Mouse (Mus musculus): ENCODE data around the gene Ckm. TPM values are rescaled to one million over a fixed set of nuclear protein-coding genes. Genes with fewer than 3 reads are reported as not detected.

Ckm gene
- total RNA-seq, 2 experiments from 2014 or later = not detected

DNA sequence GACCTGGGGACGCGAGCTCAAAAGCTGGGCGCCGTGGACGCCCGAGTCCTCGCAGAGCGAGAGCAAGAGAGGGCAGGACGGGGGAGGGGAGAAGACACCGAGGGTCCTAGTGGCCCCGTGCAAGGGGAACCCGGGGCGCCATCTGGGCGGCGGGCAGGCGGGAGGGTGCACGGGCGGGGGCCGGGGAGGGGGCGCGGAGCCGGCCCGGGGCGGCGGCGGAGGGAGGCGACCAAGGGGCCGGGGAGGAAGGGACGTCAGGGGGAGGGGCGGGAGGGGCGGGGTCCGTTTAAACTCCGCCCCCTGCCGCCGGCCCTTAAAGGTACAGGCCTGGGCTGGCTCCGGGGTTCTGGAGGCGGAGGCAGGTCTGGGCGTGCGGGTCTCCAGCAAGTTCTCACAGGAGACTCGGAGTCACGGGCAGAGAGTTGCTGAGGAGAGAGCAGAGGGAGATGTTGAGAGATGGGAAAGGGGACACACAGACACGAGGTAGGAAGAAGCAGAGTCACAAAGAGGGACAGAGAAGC is 54.1 kb downstream of the Ckm start, which contains the start of gene Mark4:
Mark4 (minus strand) TSS at position 231 of the 521 bp plus-strand sequence.
- DNase-seq (ENCODE audit: low spot score in 2 of 2) = peak; percentile 66 to 74
- intact Hi-C loops (cut with DNase I) = loop anchor here (5.0 kb wide), 1 partner anchor 104 kb away; the partner anchor contains the start of gene Ppp1r37

- intact Hi-C loops (cut with DNase I) = loop anchor here (5.0 kb wide), 1 partner anchor 103 kb away; the partner anchor contains the start of gene Ppp1r37
- no peak for DNase-seq (ENCODE audit: low spot score in 2 of 2)
Measured at GRCm38 (mm10) chr7:19459144-19459870, 54.7 kb downstream of the Ckm start.

DNA sequence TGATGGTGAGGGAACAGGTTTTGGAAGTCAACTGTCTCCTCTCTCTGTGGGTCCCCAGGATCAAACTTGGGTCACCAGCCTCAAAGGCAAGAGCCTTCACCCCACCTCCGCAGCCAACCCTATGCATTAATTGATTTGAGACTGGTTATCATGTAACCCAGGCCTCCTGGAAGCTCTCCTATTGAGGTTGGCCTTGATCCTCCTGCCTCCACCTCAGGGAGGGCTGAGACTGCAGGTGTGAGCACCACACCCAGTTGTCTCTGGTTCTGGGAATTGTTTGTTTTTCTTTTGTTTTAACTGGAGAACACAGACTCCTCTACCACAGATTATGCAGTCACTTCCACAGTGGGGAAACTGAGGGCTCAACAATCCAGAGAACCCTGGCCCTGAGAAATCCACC is 55.9 kb downstream of the Ckm start:
- intact Hi-C loops (cut with DNase I) = no loop called here
- DNase-seq (ENCODE audit: low spot score in 2 of 2) = no peak

- intact Hi-C loops (cut with DNase I) = no loop called here
- peak; percentile 78 for DNase-seq (ENCODE audit: low spot score in 2 of 2)
Measured at GRCm38 (mm10) chr7:19461488-19461887, 56.9 kb downstream of the Ckm start.

GRCm38 (mm10) chr7:19462443-19462842 is 57.9 kb downstream of the Ckm start:
- no peak for DNase-seq (ENCODE audit: low spot score in 2 of 2)
- intact Hi-C loops (cut with DNase I) = no loop called here

- intact Hi-C loops (cut with DNase I) = no loop called here
- DNase-seq (ENCODE audit: low spot score in 2 of 2) = no peak
Measured at GRCm38 (mm10) chr7:19462884-19463381, 58.4 kb downstream of the Ckm start, which contains the start of gene Exoc3l2. Exoc3l2 (plus strand) TSS chr7:19463331.

GRCm38 (mm10) chr7:19464367-19465307 is 60.1 kb downstream of the Ckm start:
- intact Hi-C loops (cut with DNase I) = no loop called here
- no peak for DNase-seq (ENCODE audit: low spot score in 2 of 2)

- intact Hi-C loops (cut with DNase I) = no loop called here
- DNase-seq (ENCODE audit: low spot score in 2 of 2) = no peak
Measured at GRCm38 (mm10) chr7:19466602-19467145, 62.1 kb downstream of the Ckm start.

DNA sequence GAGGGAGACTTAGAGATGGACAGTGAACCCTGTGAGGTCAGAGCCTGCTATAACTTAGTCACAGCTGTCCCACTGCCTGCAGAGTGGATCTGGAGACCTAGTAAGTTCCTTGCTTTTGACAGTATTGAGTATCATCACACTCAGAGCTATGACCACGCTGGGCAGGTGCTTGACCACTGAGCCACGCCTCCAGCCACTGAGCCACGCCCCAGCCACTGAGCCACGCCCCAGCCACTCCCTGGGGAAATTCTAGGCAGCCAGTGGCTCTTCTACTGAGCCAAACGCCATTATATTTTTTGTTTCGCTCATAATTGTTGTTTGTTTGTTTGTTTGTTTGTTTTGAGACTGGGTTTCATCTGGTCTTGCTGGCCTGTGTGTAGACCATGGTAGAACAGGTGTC is 63.1 kb downstream of the Ckm start:
- DNase-seq (ENCODE audit: low spot score in 2 of 2) = no peak
- intact Hi-C loops (cut with DNase I) = no loop called here

DNA sequence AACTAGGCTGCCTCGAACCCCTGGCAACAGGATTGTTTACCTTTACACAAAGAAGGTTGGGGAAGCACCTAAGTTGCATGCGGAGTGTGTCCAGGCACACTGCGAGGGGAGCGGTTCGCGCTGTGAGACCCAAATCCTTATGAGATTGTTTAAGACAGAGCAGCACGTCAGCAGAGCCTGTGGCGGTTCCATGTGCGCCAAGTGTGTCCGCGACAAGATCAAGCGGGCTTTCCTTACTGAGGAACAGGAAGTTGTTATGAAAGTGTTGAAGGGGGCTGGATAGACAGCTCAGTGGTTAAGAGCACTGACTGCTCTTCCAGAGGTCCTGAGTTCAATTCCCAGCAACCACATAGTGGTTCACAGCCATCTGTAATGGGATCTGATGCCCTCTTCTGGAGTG is 63.7 kb downstream of the Ckm start:
- DNase-seq (ENCODE audit: low spot score in 2 of 2) = no peak
- intact Hi-C loops (cut with DNase I) = no loop called here

DNA sequence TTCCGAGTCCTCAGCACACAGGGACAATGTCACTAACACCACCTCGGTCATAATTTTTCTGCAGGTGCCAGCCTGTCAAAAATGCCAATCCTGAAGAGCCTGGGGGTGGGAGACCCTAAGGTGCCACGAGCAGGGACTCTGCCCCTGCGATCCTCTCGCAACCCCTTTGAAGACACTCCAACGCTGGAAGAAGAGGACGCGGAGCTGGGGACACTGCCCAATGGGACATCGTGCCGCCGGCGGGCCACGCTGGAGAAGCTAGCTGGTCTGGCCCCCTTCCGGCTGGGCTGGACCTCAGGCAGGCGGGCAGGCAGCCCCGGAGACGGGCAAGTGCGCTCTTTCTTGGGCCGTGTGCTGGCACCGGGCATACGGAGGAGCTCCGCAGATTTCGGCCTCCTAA is 64.8 kb downstream of the Ckm start:
- intact Hi-C loops (cut with DNase I) = no loop called here
- DNase-seq (ENCODE audit: low spot score in 2 of 2) = no peak

- intact Hi-C loops (cut with DNase I) = no loop called here
Measured at GRCm38 (mm10) chr7:19470308-19470707, 65.7 kb downstream of the Ckm start.

DNA sequence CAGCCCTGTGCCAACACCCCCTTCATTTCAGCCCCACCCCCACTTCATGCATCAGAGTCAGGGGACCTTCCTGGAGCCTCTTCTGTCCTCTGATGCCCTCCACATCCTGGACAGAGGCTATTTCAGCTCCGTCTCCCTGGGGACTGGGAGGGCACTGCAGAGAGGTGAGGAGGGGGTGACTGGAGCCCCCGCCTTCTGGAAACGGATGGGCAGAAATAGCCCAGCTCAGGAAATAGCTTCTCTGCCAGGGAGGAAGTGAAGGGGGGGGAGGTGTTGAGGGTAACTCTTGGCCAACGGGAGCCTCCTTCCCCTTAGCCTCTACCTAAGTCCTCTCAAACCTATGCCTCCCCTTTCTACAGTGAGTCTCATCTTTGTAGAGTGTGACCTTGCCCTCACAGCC is 67.8 kb downstream of the Ckm start:
- no peak for DNase-seq (ENCODE audit: low spot score in 2 of 2)
- intact Hi-C loops (cut with DNase I) = no loop called here

More at GRCm38 (mm10) chr7:19470308-19470707, 65.7 kb downstream of the Ckm start:
- DNase-seq (ENCODE audit: low spot score in 2 of 2) = no peak

Small RNA genes within 50 kb of the gene (microRNA-seq; reads per million reads assigned to microRNA genes)
- gene Mir343 = 0 reads per million in 2 experiments

Other genes with a start within 250 kb of the Ckm start
- 1 to 10 TPM; 1.1 to 1.5 TPM for gene Gipr, start 238.6 kb upstream of the Ckm start, total RNA-seq (2021)
- 100 to 1,000 TPM; 125 to 133 TPM for gene Eml2, start 228.4 kb upstream of the Ckm start, total RNA-seq (2021)
- 1 to 10 TPM; 3.7 to 4.3 TPM for gene Gpr4, start 192.2 kb upstream of the Ckm start, total RNA-seq (2021)
- 10 to 100 TPM; 46.6 to 47.3 TPM for gene Opa3, start 176.4 kb upstream of the Ckm start, total RNA-seq (2021)
- 10 to 100 TPM; 13.1 to 14.3 TPM for gene Vasp, start 133.0 kb upstream of the Ckm start, total RNA-seq (2021)
- under 1 TPM in 1 of 2 experiments, not detected in 1; 0.55 TPM for gene Ppm1n, start 124.7 kb upstream of the Ckm start, total RNA-seq (2021)
- 100 to 1,000 TPM; 112 TPM for gene Rtn2, start 122.2 kb upstream of the Ckm start, total RNA-seq (2021)
- 10 to 100 TPM; 21.0 to 26.0 TPM for gene Fosb, start 94.7 kb upstream of the Ckm start, total RNA-seq (2021)
- 10 to 100 TPM; 34.1 to 40.5 TPM for gene Ercc1, start 60.0 kb upstream of the Ckm start, total RNA-seq (2021)
- gene Cd3eap, start 45.3 kb upstream of the Ckm start, total RNA-seq (2021) = 10 to 100 TPM; 16.6 to 20.0 TPM
- gene Ppp1r13l, start 45.0 kb upstream of the Ckm start, total RNA-seq (2021) = 1 to 10 TPM; 5.4 to 9.9 TPM
- gene Ercc2, start 22.8 kb upstream of the Ckm start, total RNA-seq (2021) = 10 to 100 TPM; 31.9 to 32.3 TPM
- 1 to 10 TPM; 1.8 to 2.4 TPM for gene Klc3, start 672 bp upstream of the Ckm start, total RNA-seq (2021)
- gene Mark4, start 54.0 kb downstream of the Ckm start, total RNA-seq (2021) = 10 to 100 TPM; 76.2 to 78.6 TPM
- under 1 TPM; 0.18 to 0.64 TPM for gene Exoc3l2, start 58.6 kb downstream of the Ckm start, total RNA-seq (2021)
- 1 to 10 TPM; 6.7 to 7.4 TPM for gene Bloc1s3, start 103.6 kb downstream of the Ckm start, total RNA-seq (2021)
- gene Trappc6a, start 103.6 kb downstream of the Ckm start, total RNA-seq (2021) = 10 to 100 TPM; 18.4 to 18.8 TPM
- under 1 TPM; 0.64 to 0.87 TPM for gene Nkpd1, start 113.1 kb downstream of the Ckm start, total RNA-seq (2021)
- 100 to 1,000 TPM; 122 TPM for gene Ppp1r37, start 158.3 kb downstream of the Ckm start, total RNA-seq (2021)
- gene Zfp296, start 172.5 kb downstream of the Ckm start, total RNA-seq (2021) = 1 to 10 TPM in 1 of 2 experiments, under 1 TPM in 1; 0.27 to 1.1 TPM
- gene Gemin7, start 172.8 kb downstream of the Ckm start, total RNA-seq (2021) = 10 to 100 TPM; 43.7 to 47.1 TPM
- 10 to 100 TPM; 70.9 to 81.0 TPM for gene Clasrp, start 199.7 kb downstream of the Ckm start, total RNA-seq (2021)
- 1 to 10 TPM; 6.6 to 7.5 TPM for gene Relb, start 224.7 kb downstream of the Ckm start, total RNA-seq (2021)

Data from left cerebral cortex, postnatal 25 days (tissue).